Mouse (Mus musculus) mammary gland, adult 2 months (tissue): ENCODE data around the gene Fsd1l. TPM values are rescaled to one million over a fixed set of nuclear protein-coding genes. Genes with fewer than 3 reads are reported as not detected.

ENCODE experiments used
- polyA plus RNA-seq: library from polyadenylated mRNA; depleted of rRNA; stranded (reverse); fragments of >200 nt; gene quantifications from 2 replicates; pipeline ENCODE4 v1.2.3, GENCODE M21; 2012; ENCODE audit warnings: low replicate concordance; rRNA removed

Gene Fsd1l
- 0.14 and 1.3 TPM in 2 replicates for polyA plus RNA-seq

DNA sequence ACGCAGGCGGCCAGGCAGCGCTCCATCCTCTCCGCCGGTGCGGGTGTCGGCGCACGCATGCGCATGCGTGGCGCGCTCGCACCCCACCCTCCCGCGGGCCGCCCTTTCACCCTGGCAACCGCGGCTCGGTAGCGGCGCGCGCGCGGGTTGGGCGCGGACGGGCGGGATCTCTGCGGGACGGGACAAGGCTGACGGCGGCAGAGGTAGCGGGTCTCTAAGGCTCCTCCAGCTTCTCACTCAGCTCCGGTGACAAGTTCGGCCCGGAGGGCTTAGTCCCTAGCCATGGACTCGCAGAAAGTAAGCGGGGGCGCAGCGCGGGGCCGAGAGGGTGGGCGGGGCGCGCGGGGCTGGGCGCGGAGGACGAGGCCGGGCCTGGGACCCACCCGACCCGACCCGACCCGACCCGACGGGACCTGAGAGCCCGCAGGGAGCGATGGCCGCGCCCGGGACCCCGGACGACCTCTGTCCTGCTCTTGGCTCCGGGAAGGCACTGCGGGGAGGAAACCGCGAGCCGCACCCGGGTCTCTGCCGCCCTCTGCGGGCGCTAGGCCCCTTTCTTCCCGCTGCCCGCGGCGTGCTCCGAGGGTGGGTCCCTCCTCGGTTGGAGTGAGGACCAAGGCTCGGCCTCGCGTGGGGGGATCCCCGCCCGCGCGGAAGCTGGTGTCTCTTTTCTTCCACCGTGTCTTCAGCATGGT is at the start of gene Fsd1l:
Gene Fsd1l (plus strand): TSS at position 156 of the 695 bp plus-strand sequence.

DNA sequence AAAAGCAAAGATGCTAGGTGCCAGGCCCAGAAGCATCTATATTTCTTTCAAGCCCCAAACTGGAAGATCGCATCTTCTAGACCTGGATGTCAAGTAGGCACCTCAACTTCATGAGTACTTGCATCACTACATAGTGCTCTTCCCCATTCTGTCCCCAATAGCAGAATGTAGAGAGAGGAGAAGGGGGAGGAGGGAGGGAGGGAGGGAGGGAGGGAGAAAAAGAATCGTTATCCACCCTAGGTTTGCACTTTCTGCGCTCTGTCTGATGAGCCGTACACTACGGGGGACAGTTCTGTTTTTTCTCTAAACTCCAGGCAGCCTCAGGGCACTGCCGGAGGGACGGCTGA is 82.4 kb downstream of the Fsd1l start, which contains the start of gene Fktn:
Gene Fktn (plus strand): TSS at position 295 of the 347 bp plus-strand sequence.

Other genes with a start within 250 kb of the Fsd1l start
- 22.3 and 61.3 TPM in 2 replicates for gene Slc44a1, start 191.1 kb upstream of the Fsd1l start, polyA plus RNA-seq
- 2.0 and 6.0 TPM in 2 replicates for gene Fktn, start 82.5 kb downstream of the Fsd1l start, polyA plus RNA-seq
- 0.13 TPM in 1 of 2 replicates, not detected in the other for gene Tal2, start 148.2 kb downstream of the Fsd1l start, polyA plus RNA-seq
- gene Tmem38b, start 194.6 kb downstream of the Fsd1l start, polyA plus RNA-seq: 2.7 and 4.9 TPM in 2 replicates